Mouse (Mus musculus) kidney, embryonic 14.5 days (tissue): Measurements from ENCODE around the gene Olfr780. TPM values are rescaled to one million over a fixed set of nuclear protein-coding genes. Genes with fewer than 3 reads are reported as not detected.
"Not testable (repeated sequence)": the region's sequence is repeated elsewhere in the genome, so short reads cannot be mapped to it uniquely, and the experiment has no call there.

Source experiments
- ATAC-seq: fragments of 200-750 bp; cut with Nextera tagmentation; 2 replicates; pipeline ENCODE4 v1.8.0; 2017; ENCODE audit warnings: moderate number of reproducible peaks, mild to moderate bottlenecking, moderate TSS enrichment, moderate library complexity; ENCODE audit not compliant: low FRiP score, low TSS enrichment
- H3K27ac ChIP-seq: fragments of 300-500 bp; sonication (generic); 2 replicates; pipeline ENCODE4 v1.5.1; 2014; ENCODE audit warnings: low read depth, mild to moderate bottlenecking, low read length, moderate library complexity, mixed read lengths
- H3K27me3 ChIP-seq: fragments of 300-500 bp; sonication (generic); 2 replicates; pipeline ENCODE4 v1.6.1; 2014; ENCODE audit warnings: mild to moderate bottlenecking, low read length; ENCODE audit not compliant: control insufficient read depth, insufficient read depth
- H3K36me3 ChIP-seq: fragments of 300-500 bp; sonication (generic); 2 replicates; pipeline ENCODE4 v1.6.1; 2014; ENCODE audit warnings: low read length, mixed read lengths; ENCODE audit not compliant: control insufficient read depth, insufficient read depth
- H3K4me1 ChIP-seq: fragments of 300-500 bp; sonication (generic); 2 replicates; pipeline ENCODE4 v1.6.1; 2014; ENCODE audit warnings: low read length, mixed read lengths; ENCODE audit not compliant: control insufficient read depth, insufficient read depth
- H3K4me2 ChIP-seq: fragments of 300-500 bp; sonication (generic); replicated peaks from 2 replicates; pipeline ENCODE4 v1.6.1; 2014; ENCODE audit warnings: low read depth, mild to moderate bottlenecking, low read length
- H3K4me3 ChIP-seq: fragments of 300-500 bp; sonication (generic); 2 replicates; pipeline ENCODE4 v1.5.1; 2014; ENCODE audit warnings: mild to moderate bottlenecking, low read length
- H3K9ac ChIP-seq: fragments of 300-500 bp; sonication (generic); 2 replicates; pipeline ENCODE4 v1.6.1; 2014; ENCODE audit warnings: low read depth, mild to moderate bottlenecking, low read length, moderate library complexity
- H3K9me3 ChIP-seq: fragments of 300-500 bp; sonication (generic); 2 replicates; pipeline ENCODE4 v1.6.1; 2016; ENCODE audit warnings: low read length; ENCODE audit not compliant: control insufficient read depth
- WGBS: fragments of 180-500 bp; shearing (Covaris S2); extraction: QIAGEN DNeasy Blood & Tissue Kit; methylation state at CpG from one replicate; pipeline ENCODE4 v1.1.7; 2014; 5-methylcytosine and 5-hydroxymethylcytosine counted together
- polyA plus RNA-seq: library from polyadenylated mRNA; unstranded; fragments of >200 nt; fragmentation: Nextera tagmentation; extraction: Ambion mirVana; gene quantifications from 2 replicates; pipeline ENCODE4 v1.2.1, GENCODE M21; 2014

Olfr780 gene
- polyA plus RNA-seq, result not detected in 2 replicates

DNA sequence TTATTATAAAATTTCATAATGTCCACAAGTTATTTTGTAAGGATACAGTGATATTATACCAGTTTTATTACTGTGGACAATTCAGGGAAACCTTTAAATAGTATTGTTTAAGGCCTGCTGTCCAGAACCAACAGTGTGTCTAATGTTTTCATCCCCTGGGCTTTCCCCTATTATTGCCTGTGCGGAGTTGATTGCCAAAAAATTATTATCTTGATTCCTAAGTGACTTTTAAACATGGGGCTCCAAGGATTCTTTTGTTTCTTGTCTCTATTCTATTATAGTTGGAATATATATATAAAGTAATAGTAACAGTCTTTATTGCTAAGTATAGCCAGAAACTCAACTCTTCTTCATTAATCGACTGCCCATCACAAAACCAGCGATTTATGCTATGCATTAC lies at the start of gene Olfr780:
TSS of gene Olfr780 (plus strand) at position 301 of the 400 bp plus-strand sequence.
- Histone ChIP-seq H3K27ac (no peak within 1 kb of the TSS), H3K4me3 (no peak within 1 kb of the TSS), H3K9ac (no peak within 1 kb of the TSS), H3K27me3 (no peaks in the 10 kb centered on the region), H3K36me3 (no peaks in the 10 kb centered on the region), H3K4me1 (no peaks in the 10 kb centered on the region), H3K9me3 (no peaks in the 10 kb centered on the region), H3K4me2 (no peak within 1 kb of the TSS)
- no peak for ATAC-seq
- WGBS, result 88% methylated on average over 3 of the region's 3 CpGs

DNA sequence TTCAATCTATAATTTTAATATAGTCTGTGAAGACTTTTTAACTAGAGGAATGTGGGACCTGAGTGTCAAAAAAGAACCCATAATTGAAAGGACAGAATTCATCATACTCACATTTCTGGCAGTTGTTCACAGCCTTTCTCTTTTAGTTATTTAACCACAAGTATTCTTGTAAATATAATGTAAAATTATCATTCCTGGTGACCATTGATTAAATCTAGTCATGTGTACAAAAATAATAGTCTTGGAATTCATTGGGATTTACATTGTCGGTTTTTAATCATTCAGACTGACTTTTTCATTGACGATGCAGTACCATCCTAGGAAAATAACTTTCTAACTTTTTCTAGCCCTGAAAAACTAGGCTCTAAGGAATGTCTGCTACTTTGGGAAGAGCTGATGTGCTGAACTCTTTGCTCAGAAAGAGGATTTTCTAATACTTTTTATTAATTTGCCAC lies 46.8 kb upstream of the Olfr780 start, which contains the start of gene Olfr777:
TSS of gene Olfr777 (minus strand) at position 405 of the 455 bp plus-strand sequence.
- no peaks in the 10 kb centered on the region for H3K27me3 ChIP-seq
- H3K4me1 ChIP-seq, result no peaks in the 10 kb centered on the region
- H3K9me3 ChIP-seq, result no peaks in the 10 kb centered on the region
- no peak within 1 kb of the TSS for H3K9ac ChIP-seq
- 91% methylated on average over 2 of the region's 2 CpGs for WGBS
- H3K27ac ChIP-seq, result no peak within 1 kb of the TSS
- H3K4me3 ChIP-seq, result no peak within 1 kb of the TSS
- no peak for ATAC-seq
- no peaks in the 10 kb centered on the region for H3K36me3 ChIP-seq
- H3K4me2 ChIP-seq, result no peak within 1 kb of the TSS

- WGBS, result 60% methylated on average over 1 of the region's 1 CpGs
- not testable (repeated sequence) for H3K9me3 ChIP-seq, H3K36me3 ChIP-seq, H3K27ac ChIP-seq, H3K4me2 ChIP-seq, ATAC-seq, H3K4me3 ChIP-seq, H3K4me1 ChIP-seq, H3K9ac ChIP-seq, H3K27me3 ChIP-seq
Observed at GRCm38 (mm10) chr10:129312973-129313372, 4.9 kb upstream of the Olfr780 start.

- not testable (repeated sequence) for H3K27ac ChIP-seq, H3K27me3 ChIP-seq, H3K4me1 ChIP-seq, H3K9ac ChIP-seq, H3K4me2 ChIP-seq, H3K4me3 ChIP-seq, ATAC-seq, H3K9me3 ChIP-seq, H3K36me3 ChIP-seq
- no CpG with 5 or more reads among the region's 1 CpGs for WGBS
Observed at GRCm38 (mm10) chr10:129313521-129313920, 4.4 kb upstream of the Olfr780 start.

- Histone ChIP-seq H3K9ac (no peak within 1 kb of the TSS), H3K36me3 (no peaks in the 10 kb centered on the region), H3K4me1 (no peaks in the 10 kb centered on the region), H3K27ac (no peak within 1 kb of the TSS), H3K9me3 (no peaks in the 10 kb centered on the region), H3K27me3 (no peaks in the 10 kb centered on the region), H3K4me3 (no peak within 1 kb of the TSS), H3K4me2 (no peak within 1 kb of the TSS)
- no peak for ATAC-seq
Observed at GRCm38 (mm10) chr10:129328554-129328953, 10.6 kb downstream of the Olfr780 start, which contains the start of gene Olfr781. Gene Olfr781, plus strand, starts transcription at chr10:129328854.

DNA sequence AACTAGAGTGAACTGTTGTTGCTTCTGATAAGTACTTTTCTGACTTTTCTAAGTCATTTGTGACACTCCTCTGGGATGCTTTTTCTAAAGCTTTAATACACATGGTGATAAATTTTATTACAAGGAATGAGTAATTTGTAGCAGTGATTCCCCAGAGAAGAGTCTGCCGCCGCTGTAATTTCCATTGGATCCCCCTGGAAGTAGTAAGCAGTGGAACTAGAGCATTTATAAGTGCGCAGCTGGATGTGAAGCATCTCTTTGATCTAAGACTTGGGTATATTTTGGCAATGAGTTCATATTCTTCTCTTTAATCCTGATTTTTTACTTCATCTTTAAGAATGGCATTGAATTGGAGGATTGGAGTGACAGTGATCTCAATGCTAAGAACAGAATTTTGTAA lies 30.6 kb downstream of the Olfr780 start, which contains the start of gene Olfr782:
TSS of gene Olfr782 (plus strand) at position 301 of the 400 bp plus-strand sequence.
- Histone ChIP-seq H3K9me3 (no peaks in the 10 kb centered on the region), H3K4me3 (no peak within 1 kb of the TSS), H3K9ac (no peak within 1 kb of the TSS), H3K36me3 (no peaks in the 10 kb centered on the region), H3K4me1 (no peaks in the 10 kb centered on the region), H3K4me2 (no peak within 1 kb of the TSS), H3K27ac (no peak within 1 kb of the TSS), H3K27me3 (no peaks in the 10 kb centered on the region)
- ATAC-seq, result no peak
- 79% methylated on average over 3 of the region's 3 CpGs for WGBS

DNA sequence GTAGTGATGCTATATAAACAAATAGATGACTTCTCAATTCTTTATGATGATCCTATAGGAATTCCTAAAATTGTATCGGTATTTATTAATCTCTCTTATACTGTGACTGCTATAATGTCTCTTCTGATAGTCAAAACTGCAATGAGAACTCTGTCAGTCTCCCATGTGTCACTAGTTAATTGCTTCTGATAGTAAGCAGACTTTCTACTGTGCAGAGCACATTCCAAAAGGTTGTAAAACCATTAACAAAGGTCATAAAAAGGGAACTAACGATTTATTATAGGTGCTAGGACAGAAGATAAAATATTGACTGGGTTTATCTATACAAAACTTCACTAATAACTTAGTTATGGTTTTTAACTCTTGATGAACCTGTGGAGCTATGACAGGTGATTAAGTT lies 34.6 kb downstream of the Olfr780 start:
- H3K36me3 ChIP-seq, H3K4me1 ChIP-seq, H3K27me3 ChIP-seq, ATAC-seq, H3K27ac ChIP-seq, H3K9ac ChIP-seq, H3K4me2 ChIP-seq, H3K4me3 ChIP-seq, H3K9me3 ChIP-seq: not testable (repeated sequence)
- WGBS, result 59% methylated on average over 2 of the region's 2 CpGs

GRCm38 (mm10) chr10:129356496-129356895 lies 38.6 kb downstream of the Olfr780 start:
- H3K4me2 ChIP-seq, H3K36me3 ChIP-seq, H3K4me1 ChIP-seq, H3K4me3 ChIP-seq, H3K27ac ChIP-seq, ATAC-seq, H3K9ac ChIP-seq, H3K27me3 ChIP-seq, H3K9me3 ChIP-seq: not testable (repeated sequence)
- 87% methylated on average over 4 of the region's 4 CpGs for WGBS

- 75% methylated on average over 5 of the region's 5 CpGs for WGBS
- no peak overlapping the region for H3K4me2 ChIP-seq
- H3K9me3 ChIP-seq, result 0 out of 2 replicates have a peak, but pooled peaks cover 3% of the 10 kb centered on the region
- H3K4me3 ChIP-seq, result no peak overlapping the region
- H3K27ac ChIP-seq, result no peak overlapping the region
- no peaks in the 10 kb centered on the region for H3K27me3 ChIP-seq
- no peak for ATAC-seq
- no peaks in the 10 kb centered on the region for H3K36me3 ChIP-seq
- H3K4me1 ChIP-seq, result no peaks in the 10 kb centered on the region
- no peak overlapping the region for H3K9ac ChIP-seq
Observed at GRCm38 (mm10) chr10:129357307-129357706, 39.4 kb downstream of the Olfr780 start.
